Mouse (Mus musculus) ovary, adult 18-20 months (tissue): ENCODE data around the gene Fkbp6.

Experiments used
- DNase-seq: peaks from one replicate; pipeline ENCODE4 v3.0.0; 2022; ENCODE audit warnings: low spot score, mixed read lengths

Fkbp6 gene

DNA sequence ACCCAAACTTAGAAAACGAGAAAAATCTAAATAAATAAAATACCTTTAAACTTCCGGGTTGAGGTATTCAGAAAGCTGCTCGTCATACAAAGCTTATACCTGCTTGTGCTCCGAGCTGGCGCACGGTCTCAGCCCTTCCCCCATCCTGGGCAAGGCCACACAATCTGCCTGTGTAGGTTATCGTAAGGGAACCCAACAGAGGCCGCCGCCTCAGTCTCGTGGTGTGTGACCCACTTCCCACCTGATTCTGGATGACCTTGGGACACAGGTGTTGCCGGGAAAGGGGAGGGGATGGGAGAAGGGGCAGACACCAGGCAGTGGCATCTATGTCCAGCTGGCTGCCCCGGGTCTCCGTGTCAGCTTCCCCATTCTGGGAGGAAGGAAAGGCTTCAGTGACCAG is 1.8 kb upstream of the Fkbp6 start:
- no peak for DNase-seq

DNA sequence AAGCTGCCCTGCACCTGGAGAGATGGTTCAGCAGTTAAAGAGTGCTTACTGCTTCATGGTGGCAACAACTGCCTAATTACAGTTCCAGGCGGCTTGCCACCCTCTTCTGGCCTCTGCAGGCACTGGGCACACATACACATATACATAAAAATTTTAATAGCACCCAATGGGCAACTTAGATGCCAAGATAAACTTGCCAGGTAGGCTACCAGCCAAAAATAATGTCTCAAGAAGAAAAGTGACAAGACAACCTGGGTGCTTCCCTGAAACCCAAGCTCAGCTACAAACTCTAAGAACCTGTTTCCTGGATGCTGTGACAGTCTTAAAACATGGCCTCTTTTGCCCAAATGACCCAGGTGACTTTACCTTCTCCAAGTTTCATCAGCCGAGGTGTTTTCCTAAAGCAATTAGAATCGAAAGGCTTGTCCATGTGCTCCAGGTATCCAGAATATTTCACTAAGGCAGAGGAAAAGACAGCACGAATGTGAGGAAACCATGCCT is 2.3 kb downstream of the Fkbp6 start:
- no peak for DNase-seq

DNA sequence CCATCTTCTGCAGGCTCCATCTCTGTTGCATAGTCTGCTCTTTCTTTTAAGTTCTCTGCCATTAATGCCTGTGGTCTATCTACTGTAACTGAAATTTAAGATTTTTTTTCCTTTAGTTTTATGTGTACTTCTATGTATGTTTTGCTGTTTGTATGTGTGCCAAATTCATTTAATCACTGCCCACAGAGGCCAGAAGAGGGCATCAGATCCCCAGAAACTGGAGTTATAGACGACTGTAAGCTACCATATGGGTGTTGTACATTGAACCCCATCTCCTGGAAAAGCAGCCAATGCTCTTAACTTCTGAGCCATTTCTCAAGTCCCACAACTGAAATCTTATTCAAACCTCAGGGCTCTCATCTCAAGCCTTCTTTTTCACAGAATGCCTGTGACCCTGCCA is 3.4 kb downstream of the Fkbp6 start:
- DNase-seq: no peak

DNA sequence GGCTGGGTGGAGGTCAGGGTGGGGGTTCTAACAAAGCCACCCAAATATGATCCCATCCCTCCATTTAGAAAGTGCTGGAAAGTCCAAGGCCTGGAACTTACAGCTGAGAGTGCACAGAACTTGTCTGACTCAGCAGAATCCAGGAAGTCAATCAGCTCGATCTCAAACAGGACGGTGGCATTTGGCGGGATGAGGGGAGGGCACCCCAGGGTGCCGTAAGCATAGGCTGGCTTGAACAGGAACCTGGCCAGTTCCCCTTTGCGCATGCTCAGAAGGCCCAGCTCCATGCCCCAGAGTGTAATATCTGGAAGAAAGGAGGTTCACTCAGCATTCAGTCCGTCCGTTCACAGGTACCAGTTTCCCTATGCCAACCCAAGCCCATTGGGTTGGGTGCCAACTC is 3.9 kb downstream of the Fkbp6 start:
- DNase-seq: no peak

DNA sequence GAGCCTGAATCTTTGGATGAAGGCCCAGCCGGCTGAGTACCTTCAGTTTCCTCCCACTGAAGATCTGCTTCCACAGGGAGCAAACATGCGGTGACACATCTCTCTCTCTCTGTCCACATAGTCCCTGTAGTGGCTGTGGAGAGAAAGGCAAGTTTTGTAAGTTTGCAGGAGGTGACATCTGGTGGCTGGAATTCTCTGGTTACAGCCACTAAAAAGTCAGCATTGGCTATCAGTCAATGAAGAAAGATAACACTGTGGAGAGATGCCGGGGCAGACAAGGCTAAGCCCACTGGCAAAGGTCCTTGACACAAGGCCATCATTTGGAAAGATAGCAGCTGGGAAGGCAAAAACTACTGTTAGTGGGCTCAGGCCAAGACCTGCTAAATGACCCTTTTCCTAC is 12.3 kb downstream of the Fkbp6 start:
- peak; percentile 57 for DNase-seq

DNA sequence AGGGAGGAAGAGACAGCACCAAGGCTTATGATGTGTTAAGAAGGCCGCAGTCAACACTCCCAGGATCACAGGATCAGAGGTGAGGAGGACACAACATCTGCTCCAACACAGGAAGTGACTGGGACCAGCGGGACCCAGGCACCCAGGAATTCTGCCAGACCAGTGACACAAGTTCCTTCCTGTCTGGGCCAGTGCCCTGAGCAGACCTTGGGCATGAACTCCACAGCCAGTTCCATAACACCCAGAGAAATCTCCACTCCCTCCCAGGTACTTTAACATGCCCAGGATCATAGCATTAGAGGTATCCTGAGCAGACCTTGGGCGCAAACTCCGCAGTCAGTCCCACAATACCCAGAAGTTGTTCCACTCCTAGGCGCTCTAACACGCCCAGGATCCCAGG is 18.7 kb downstream of the Fkbp6 start:
- no peak for DNase-seq

DNA sequence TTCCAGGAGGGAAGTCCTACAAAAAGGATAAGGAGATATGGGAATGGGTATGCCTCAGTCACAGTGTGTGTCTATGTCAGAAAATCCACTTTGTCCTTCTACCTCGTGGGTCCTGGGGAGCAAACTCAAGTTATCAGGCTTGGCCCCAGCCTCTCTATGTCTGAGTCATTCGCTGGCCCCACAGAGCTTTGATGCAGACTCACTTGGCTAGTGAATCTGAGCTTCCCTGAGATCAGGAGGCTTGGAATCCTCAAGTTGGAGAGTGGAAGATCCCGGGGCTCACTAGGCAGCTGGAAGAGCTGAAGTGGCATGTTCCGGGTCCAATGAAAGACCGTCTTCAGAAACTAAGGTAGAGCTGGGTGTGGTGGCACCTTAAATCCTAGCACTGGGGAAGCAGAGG is 19.6 kb downstream of the Fkbp6 start:
- DNase-seq: no peak

DNA sequence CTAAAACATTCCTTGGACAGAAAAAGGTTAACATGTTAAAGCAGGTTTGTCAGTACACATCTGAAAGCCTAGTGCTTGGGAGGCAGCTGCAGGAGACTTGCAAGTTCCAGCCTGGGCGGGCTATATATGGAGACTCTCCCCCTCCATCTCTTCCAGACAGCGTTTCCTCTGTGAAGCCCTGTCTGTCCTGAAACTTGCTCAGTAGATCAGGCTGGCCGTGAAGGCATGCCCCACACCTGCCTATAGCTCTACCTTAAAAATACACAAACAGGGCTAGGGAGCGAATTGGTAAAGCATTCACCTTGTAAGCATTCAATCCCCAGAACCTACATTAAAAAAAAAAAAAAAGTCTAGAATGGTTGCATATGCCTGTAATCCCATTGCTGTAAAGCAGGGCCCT is 20.4 kb downstream of the Fkbp6 start:
- DNase-seq: no peak

DNA sequence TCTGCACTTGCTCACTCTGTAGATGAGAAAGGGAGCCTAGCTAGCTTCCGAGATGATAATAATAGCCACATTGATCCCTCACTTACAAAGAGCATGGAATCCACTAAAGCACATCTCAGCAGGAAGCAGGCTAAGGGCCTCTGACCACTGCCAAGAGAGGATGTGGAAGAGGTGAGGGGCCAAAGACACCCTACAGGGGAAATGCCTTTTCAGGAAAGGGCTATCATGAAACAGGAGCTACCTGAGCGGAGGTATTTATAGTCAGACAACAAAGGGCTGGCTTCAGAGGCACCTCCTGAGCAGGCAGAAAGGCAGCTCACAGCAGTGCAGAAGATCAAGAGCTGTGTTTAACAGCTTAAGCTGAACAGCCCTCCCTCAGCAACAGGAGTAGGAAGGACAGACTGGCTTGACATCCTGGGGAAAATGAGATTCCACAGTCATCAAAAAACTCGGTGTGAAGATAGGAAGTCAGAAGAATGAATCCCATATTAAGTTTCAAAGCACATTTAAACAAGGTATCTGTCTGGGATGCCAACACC is 23.7 kb downstream of the Fkbp6 start:
- no peak for DNase-seq

DNA sequence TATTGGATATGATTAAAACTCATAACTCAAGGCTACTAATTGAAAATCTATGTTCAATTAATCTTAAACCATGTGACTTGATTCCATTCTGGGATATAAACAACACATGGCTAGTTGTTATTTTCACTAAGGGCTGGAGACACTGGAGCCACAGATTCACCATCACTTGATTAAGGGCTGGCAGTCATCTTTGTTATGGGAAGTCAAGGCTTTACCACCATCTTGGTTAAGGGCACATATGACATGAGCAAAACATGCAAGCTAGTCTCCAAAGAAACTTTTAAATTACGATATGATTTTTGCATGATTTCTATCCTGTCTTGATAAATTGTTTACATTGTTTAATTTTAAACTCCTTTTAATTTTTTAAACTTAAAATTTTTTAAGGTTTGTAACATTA is 27.6 kb downstream of the Fkbp6 start:
- DNase-seq: no peak

DNA sequence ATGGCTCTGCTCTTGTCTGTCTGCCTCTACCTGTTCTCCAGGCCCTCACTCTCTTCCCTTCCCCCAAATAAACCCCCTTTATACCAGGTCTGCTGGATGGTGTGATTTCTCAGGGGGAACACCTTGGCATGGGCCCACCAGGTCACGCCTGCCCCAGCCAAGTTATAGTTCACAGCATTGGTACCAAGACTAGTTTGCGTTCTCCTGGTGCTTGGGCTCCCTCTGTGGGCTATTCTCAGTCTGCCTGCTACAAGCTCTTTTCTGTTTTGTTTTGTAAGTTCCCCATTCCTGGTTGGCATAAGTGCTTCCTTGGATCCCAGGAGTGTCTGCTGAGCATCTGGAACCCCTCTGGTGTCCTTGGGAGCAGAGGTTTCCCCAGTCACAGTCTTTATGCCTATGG is 30.0 kb downstream of the Fkbp6 start:
- DNase-seq: no peak

DNA sequence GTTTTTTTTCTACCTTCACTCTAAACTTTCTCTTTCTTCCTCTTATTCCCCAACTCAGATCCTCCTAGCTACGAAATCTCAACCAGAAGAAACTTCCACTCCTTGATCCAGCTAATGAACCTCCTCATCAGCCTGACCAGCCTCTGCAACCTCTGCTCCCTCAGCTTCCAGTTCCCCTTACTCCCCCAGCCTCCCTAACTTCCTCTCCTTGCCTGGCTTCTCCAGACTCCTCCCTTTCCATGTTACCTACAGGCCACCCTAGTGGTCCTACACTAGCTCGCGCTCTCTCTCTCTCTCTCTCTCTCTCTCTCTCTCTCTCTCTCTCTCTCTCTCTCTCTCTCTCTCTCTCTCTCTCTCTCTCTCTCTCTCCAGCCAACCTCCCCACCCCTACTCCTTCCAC is 33.7 kb downstream of the Fkbp6 start:
- no peak for DNase-seq

DNA sequence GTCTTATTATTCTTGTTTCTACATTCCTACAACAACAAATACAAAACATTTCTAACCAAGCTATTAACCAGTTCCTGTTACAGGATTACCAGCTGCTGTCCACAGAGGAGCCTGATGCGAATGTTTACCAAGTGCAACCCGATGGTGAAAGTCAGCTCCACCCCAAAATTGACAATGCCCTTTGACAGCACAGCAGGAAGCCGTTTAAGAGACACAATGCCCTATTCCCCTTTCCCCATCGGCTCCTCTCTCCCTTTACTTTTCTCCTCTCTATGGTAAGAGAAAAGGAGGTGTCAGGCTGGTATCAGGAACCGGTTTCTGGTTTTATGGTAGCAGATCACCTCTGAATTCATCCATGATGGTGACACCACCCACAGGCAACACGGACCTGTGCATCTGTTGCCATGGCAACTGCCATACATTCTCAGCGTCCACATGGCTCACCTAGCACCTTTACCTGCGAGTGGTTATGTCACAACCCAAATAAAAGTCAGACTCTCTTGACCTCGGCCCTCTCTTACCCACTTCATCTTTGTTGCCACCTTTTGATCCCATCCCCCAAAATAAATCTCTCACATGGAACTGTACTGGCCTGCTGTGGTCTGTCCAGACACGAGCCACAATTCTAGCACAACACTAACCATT is 43.4 kb downstream of the Fkbp6 start:
- no peak for DNase-seq

DNA sequence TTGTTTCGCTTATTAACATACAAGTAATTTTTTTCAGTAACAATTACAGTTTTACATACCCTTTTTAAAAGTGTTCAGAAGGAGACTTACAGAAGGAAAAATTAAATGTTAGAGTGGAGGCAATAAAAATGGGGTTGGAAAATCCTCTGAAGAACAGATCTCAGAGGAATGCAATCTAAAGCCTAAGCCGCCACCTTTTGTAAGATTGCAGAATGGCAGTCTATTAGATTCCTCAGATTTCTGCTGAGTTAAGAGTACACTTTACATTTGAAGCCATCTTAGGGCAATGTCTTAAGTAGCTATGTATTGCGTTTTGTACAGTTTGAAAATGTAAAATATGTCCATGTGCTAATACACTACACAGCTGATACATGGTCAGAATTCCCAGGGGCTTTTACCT is 47.4 kb downstream of the Fkbp6 start:
- DNase-seq: no peak

DNA sequence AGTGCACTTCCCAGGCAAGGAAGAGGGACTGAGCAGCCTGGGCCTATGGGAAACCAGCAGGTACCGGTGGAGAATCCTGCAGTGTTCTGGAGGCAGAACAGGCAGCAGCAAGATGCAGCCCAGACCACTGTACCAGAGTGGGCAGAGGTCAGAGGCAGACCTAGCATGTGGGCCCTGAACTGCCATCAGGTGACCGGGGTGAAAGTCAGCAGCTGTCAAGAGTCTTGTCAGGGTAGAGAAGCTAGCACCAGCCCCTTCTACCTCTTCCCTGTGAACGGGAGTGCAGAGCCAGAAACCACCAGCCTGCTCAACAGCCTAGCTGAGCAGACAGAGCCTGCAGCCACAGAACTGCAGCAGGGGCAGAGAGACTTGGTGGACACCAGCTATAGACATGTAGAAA is 47.9 kb downstream of the Fkbp6 start:
- DNase-seq: no peak

DNA sequence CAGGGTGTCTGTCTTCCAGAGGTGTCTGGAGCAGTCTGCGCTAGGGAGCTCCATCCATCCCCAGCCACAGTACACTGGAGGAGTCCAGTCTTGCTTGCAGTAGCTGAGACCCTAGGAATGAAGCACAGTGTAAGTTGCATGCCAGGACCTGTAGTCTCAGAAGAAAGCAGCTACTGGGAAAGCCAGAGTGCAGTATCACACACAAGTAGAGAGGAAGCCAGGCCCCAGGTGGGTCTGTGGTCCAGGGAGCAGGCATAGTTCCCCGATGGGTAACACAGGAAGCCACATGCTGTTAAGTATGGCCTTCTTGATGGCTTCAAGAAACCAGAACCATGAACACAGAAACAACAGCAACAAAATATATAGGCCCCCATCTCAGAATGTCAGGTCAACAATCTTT is 57.8 kb downstream of the Fkbp6 start:
- no peak for DNase-seq

DNA sequence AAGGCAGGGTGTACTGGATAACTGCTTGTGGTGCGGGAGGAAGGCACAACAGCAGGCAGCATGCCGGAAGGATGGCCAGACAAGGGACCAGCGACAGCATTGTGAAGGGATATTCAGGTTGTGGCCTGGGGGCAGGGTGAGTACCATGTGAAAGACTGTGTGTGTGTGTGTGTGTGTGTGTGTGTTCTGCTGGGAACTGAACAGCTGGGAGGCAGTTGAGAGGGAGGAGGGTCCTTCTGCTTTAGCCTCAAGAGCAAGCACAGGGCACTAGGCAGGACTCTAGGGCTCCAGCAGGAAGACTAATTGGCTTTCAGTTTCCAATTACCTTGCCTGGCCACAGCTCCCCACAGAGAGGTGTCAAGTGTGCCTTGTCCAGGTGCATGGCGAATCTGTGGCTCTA is 58.7 kb downstream of the Fkbp6 start:
- no peak for DNase-seq

DNA sequence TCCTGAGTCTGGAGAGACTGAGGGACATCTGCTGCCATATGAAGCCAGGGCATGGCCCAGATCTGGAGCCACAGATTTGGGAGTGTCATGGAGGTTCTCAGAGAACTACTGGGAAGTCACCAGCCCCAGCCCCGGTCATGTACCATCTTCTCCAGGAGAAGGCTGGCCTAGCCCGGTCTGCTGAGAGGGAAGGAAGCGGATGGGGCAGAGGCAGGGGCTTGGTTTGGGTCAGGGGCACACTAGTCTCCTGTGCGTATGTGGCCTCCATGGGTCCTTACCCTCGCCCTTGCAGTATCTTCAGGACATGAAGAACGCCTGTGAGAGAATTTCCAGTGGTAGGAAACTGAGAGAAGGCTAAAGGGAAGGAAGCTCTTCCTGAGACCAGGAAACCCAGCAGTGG is 59.1 kb downstream of the Fkbp6 start:
- no peak for DNase-seq

DNA sequence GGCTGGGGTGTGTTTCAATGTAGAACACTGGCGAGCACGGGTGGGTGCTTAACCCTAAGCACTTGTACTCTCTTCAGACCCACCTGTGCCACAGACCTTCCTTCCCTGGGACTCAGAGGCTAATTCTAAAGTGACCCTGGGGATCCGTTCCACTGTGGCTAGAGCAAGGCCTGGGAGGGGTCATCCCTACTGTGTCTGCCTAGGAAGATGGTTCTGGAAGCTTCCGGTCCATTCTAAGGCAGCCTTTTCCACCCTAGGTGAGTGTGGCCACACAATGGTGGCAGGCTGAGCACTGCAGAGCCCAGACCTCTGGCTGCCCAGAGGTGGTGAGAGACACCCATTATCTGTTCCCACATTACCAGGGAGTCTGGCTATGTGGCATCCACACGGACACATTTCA is 62.9 kb downstream of the Fkbp6 start:
- DNase-seq: no peak

DNA sequence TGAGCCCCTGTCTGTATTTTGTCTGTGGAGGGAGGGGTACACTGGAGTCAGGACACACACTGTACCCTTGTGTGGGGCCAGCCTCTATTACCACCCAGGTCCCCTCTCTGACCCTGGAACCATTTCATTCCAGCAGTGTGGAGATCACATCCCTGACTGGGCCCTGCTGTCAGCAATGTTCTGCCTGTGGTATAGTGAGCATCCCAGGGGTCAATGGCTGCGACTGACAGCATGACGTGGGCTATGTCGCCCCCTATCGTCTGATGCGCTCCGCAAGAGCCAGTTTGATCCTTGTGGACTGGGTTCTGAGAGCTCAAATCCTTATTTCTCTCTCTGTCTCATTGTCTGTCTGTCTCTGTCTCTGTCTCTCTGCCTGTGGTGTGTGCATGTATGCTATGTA is 63.7 kb downstream of the Fkbp6 start:
- DNase-seq: peak; percentile 45

DNA sequence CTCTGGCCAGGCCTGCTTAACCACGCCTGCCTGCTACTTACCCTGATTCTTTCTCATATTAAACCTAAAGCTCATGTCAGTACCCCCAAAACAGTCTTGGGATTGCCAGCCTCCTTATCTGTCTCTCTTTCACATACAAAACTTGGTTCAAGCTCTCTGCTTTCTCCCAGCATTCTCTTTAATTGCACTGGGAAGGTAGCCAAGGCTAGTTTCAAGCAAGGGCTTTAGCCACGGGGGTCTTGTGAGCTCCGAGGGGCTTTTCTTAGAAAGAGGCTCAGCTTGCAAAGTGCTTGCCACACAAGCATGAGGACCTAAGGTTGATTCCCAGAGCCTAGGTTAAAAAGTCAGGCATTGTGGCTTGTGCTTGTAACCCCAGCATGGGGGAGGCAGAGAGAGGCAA is 64.6 kb downstream of the Fkbp6 start:
- DNase-seq: no peak

DNA sequence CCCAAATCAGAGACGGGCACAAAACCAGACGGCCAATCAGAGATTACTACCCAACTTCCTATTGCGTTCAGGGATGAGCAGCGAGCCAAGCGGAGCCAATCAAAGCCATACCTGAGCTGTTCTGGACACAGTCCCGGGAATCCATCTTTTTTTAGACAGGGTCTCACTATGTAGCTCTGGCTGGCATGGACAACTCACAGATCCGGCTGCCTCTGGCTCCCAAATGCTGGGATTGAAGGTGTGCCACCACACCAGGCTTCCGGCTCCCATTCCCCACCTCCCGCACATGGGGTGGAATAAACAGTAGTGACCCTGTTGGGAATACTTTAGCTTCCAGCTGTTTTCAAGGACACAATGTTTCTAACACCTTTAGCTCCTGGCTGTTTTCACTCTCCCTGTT is 69.6 kb downstream of the Fkbp6 start:
- DNase-seq: no peak

DNA sequence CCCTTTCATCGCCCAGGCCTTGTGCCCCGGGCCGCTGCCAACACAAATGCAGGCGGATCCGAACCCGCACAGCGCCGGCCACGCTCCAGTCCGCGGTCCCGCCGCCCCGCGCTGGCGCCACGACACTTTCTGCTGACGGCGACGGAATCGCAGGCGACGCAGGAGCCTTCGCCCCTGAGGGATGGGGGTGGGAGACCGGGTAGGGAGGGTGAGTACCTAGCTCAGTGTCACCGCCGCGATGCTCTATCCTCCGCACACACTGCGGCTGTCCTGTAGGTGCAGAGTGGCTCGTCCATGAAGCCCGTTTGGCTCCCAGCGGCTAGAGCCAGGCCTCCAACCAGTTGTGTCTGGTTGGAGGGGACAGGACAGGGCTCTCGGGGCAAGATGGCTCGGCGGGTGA is 73.2 kb downstream of the Fkbp6 start:
- no peak for DNase-seq

DNA sequence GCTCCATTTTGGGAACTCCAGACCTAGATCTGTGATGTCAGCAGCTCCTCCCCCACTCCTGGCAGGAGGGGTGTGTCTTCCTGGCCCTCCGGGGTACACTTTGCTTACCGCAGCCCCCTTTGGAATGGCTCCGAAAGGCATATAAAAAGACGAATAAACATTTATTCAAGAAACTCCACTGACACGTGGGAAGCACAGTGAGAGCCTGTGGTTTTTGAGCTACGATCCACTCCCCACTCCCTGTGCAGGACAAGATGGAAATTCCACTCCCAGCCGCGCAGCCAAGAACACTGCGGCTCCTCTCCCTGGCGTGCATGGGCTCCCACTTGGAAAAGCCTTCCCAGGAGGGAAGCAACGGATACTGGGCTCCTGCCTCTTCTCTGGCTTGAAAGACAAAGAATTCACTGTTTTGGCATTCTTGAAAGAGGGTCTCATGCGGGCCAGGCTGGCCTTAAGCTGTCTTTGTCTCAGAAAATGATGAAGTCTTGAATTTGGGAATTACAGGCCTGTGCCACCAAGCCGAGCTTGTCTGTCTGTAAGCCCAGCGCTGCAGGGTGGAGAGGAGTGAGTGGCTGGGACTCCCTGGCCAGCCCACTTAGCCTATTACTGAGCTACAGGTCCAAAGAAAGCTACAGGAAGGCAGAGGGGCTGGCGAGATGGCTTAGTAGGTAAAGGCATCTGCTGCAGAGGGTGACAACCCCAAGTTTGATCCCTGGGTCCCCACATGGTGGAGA is 75.0 kb downstream of the Fkbp6 start:
- DNase-seq: no peak
